ENCODE assay signal across 8 mouse cellular contexts in the genomic region with DNA sequence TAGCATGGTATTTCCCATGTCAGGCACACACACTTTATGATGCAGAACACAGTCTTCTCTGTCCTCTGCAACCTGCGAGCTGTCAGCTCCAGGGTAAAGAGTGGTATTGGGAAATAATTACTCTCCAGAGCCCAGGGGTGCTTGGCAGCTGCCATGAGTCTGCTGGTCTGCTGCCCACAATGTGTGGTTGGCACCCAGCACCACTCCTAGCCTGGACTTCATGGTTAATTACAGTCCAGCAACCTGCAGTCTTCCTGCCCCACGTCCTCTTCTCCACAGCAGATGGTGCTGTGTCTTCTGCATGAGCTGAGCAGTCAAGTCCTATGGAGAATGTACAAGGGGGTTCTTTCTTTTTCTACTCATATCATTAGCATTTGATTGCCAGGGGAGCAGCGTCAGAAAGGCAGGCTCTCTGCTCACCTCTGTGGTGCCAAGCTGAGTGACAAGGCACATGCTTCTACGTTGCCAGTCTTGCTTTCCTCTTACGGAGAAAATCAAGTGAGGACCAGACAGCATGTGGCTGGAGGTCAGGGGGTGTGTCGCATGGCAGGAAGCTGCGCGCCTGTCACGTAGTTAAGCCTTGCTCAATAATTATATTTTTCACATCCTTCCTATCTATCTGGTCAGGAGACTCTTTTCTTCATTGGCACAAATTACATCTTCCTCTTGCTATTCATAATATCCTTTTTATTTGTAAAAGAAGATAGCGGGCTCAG.
DNase-seq lines count a peak whose midpoint lies in the region; ATAC-seq lines count a peak whose summit lies in the region.

No protein-coding gene starts in this region.

- peak; percentile 73; the same call in 1 of the 2 replicates for ATAC-seq in hindbrain, embryonic 14.5 days (ENCODE audit: low FRiP score)
- no peak for ATAC-seq in hindbrain, embryonic 12.5 days (ENCODE audit: low FRiP score)

- H3K27me3 ChIP-seq in hindbrain, embryonic 14.5 days (ENCODE audit: control insufficient read depth, insufficient read depth, low read length): no peaks in the 10 kb centered on the region
- no peaks in the 10 kb centered on the region for H3K27me3 ChIP-seq in hindbrain, embryonic 12.5 days

- no peaks in the 10 kb centered on the region for H3K36me3 ChIP-seq in hindbrain, embryonic 14.5 days (replicated peaks; ENCODE audit: control insufficient read depth, insufficient read depth)
- H3K36me3 ChIP-seq in hindbrain, embryonic 12.5 days: no peaks in the 10 kb centered on the region

- no peak overlapping the region for H3K27ac ChIP-seq in hindbrain, embryonic 14.5 days
- no peak overlapping the region for H3K27ac ChIP-seq in hindbrain, embryonic 12.5 days

- no peak for DNase-seq in hindbrain, embryonic 14.5 days (ENCODE audit: low spot score)
- peak; percentile 72 for DNase-seq in Muller cell, postnatal 12 days (ENCODE audit: inconsistent ontology term)
- DNase-seq in cerebellum, adult 11-12 months: peak; percentile 55
- DNase-seq in kidney, adult 9 months: peak; percentile 27
- DNase-seq in left cerebral cortex, adult 8-10 months (ENCODE audit: low spot score in 2 of 2): no peak
- DNase-seq in natural killer cell, adult 2 months (ENCODE audit: low spot score in 2 of 2): no peak
- no peak for DNase-seq in left cerebral cortex, adult 18-20 months (ENCODE audit: low spot score in 2 of 2)

- H3K9me3 ChIP-seq in hindbrain, embryonic 14.5 days (ENCODE audit: control insufficient read depth, low read length): no peaks in the 10 kb centered on the region
- no peaks in the 10 kb centered on the region for H3K9me3 ChIP-seq in hindbrain, embryonic 12.5 days (replicated peaks)

- H3K9ac ChIP-seq in hindbrain, embryonic 14.5 days: no peak overlapping the region
- no peak overlapping the region for H3K9ac ChIP-seq in hindbrain, embryonic 12.5 days

- no peak overlapping the region for H3K4me3 ChIP-seq in hindbrain, embryonic 14.5 days (replicated peaks; ENCODE audit: low read length)
- no peak overlapping the region for H3K4me3 ChIP-seq in hindbrain, embryonic 12.5 days

- H3K4me1 ChIP-seq in hindbrain, embryonic 14.5 days (replicated peaks; ENCODE audit: control insufficient read depth, insufficient read depth, low read length): 0 out of 2 replicates have a peak, but pooled peaks cover 4% of the 10 kb centered on the region
- H3K4me1 ChIP-seq in hindbrain, embryonic 12.5 days: peaks cover 4% of the 10 kb centered on the region

- 61% methylated on average over 10 of the region's 10 CpGs for WGBS in hindbrain, embryonic 14.5 days
- 69% methylated on average over 10 of the region's 10 CpGs for WGBS in hindbrain, embryonic 12.5 days

- no peak overlapping the region for H3K4me2 ChIP-seq in hindbrain, embryonic 14.5 days (replicated peaks)
- H3K4me2 ChIP-seq in hindbrain, embryonic 12.5 days (replicated peaks): no peak overlapping the region

Comparison
In these comparisons a context has a peak if more than half of its experiments do, and no peak if none do; other contexts are left out.
1. DNase-seq: peak in Muller cell, postnatal 12 days (single experiment), cerebellum, adult 11-12 months (single experiment) and kidney, adult 9 months (single experiment); none in hindbrain, embryonic 14.5 days (single experiment), left cerebral cortex, adult 8-10 months (0 of 2), natural killer cell, adult 2 months (0 of 2) and left cerebral cortex, adult 18-20 months (0 of 2).